Mouse (Mus musculus) heart, adult 2 months (tissue): ENCODE data around the gene Slc16a7. TPM values are rescaled to one million over a fixed set of nuclear protein-coding genes. Genes with fewer than 3 reads are reported as not detected.

Experiments
- DNase-seq, 2 experiments: peaks; one replicate each; pipeline ENCODE4 v3.0.0; 2021
- H3K27ac ChIP-seq: fragments of 200-600 bp; 2 replicates; pipeline ENCODE4 v1.8.1; 2022
- H3K27me3 ChIP-seq: fragments of 200-500 bp; 2 replicates; pipeline ENCODE4 v1.6.1; 2012; ENCODE audit warnings: mild to moderate bottlenecking, low read length, inconsistent platforms, mixed read lengths; ENCODE audit not compliant: control insufficient read depth, insufficient read depth
- H3K36me3 ChIP-seq: fragments of 200-500 bp; 2 replicates; pipeline ENCODE4 v1.6.1; 2012; ENCODE audit warnings: low read length, inconsistent platforms; ENCODE audit not compliant: control insufficient read depth, insufficient read depth
- H3K4me1 ChIP-seq: fragments of 200-500 bp; 2 replicates; pipeline ENCODE4 v1.6.1; 2011; ENCODE audit warnings: low read length; ENCODE audit not compliant: control insufficient read depth, insufficient read depth
- H3K4me3 ChIP-seq: fragments of 200-600 bp; 2 replicates; pipeline ENCODE4 v1.8.1; 2022
- H3K79me2 ChIP-seq: fragments of 200-500 bp; replicated peaks from 2 replicates; pipeline ENCODE4 v1.6.1; 2012; ENCODE audit warnings: mild to moderate bottlenecking, inconsistent platforms, low read length, moderate library complexity, mixed read lengths; ENCODE audit not compliant: control insufficient read depth, insufficient read depth
- H3K9ac ChIP-seq: fragments of 200-500 bp; 2 replicates; pipeline ENCODE4 v1.6.1; 2012; ENCODE audit warnings: low read depth, mild to moderate bottlenecking, control low read depth, inconsistent platforms, low read length, mixed read lengths
- CTCF ChIP-seq: fragments of 200-600 bp; IDR thresholded peaks from 2 replicates; pipeline ENCODE4 v1.8.1; 2022; ENCODE audit warnings: antibody characterized with exemption, mild to moderate bottlenecking, moderate library complexity
- EP300 ChIP-seq: fragments of 200-500 bp; IDR thresholded peaks from 2 replicates; pipeline ENCODE4 v1.6.1; 2011; ENCODE audit warnings: low read depth, low read length, control low read depth; ENCODE audit not compliant: insufficient read depth
- POLR2A ChIP-seq: fragments of 200-500 bp; IDR thresholded peaks from 2 replicates; pipeline ENCODE4 v1.6.1; 2011; ENCODE audit warnings: mild to moderate bottlenecking, low read depth, low read length, control low read depth; ENCODE audit not compliant: insufficient read depth
- WGBS: fragments of 180-500 bp; shearing (Covaris S2); methylation state at CpG from one replicate; pipeline ENCODE4 v1.1.7; 2018; 5-methylcytosine and 5-hydroxymethylcytosine counted together
- intact Hi-C: fragments of 180-260 bp; cut with DNase I; formaldehyde crosslinking; loops from one replicate; pipeline ENCODE4 v1.15.1; 2025
- polyA plus RNA-seq: library from polyadenylated mRNA; depleted of rRNA; stranded (reverse); fragments of >200 nt; gene quantifications from 2 replicates; pipeline ENCODE4 v1.2.3, GENCODE M21; 2012
- total RNA-seq, 2 experiments: library from RNA; stranded (reverse); gene quantifications; 2 replicates each; pipeline ENCODE4 v1.2.3; 2021

Slc16a7 gene
- total and polyA plus RNA-seq, 3 experiments, result 7.9 to 14.4 (median 13.3) TPM

GRCm38 (mm10) chr10:125352805-125353204 is 36.5 kb downstream of the Slc16a7 start:
- intact Hi-C loops, result no loop called here
- no peaks in the 10 kb centered on the region for H3K36me3 ChIP-seq
- no peaks in the 10 kb centered on the region for H3K79me2 ChIP-seq
- no peak for DNase-seq
- no peak overlapping the region for H3K27ac ChIP-seq
- H3K27me3 ChIP-seq, result no peaks in the 10 kb centered on the region
- H3K4me1 ChIP-seq, result no peaks in the 10 kb centered on the region
- no peak overlapping the region for H3K9ac ChIP-seq
- WGBS, result 82% methylated on average over 7 of the region's 7 CpGs
- no peak overlapping the region for H3K4me3 ChIP-seq
- no peak for TF ChIP-seq POLR2A

GRCm38 (mm10) chr10:125348171-125348570 is 41.1 kb downstream of the Slc16a7 start:
- Histone ChIP-seq H3K36me3 (no peaks in the 10 kb centered on the region), H3K27ac (no peak overlapping the region), H3K4me3 (no peak overlapping the region), H3K79me2 (no peaks in the 10 kb centered on the region), H3K4me1 (no peaks in the 10 kb centered on the region), H3K27me3 (no peaks in the 10 kb centered on the region), H3K9ac (no peak overlapping the region)
- DNase-seq, result no peak
- intact Hi-C loops, result no loop called here
- WGBS, result 78% methylated on average over 3 of the region's 3 CpGs
- TF ChIP-seq EP300, result no peak
- TF ChIP-seq CTCF, result no peak
- TF ChIP-seq POLR2A, result no peak

GRCm38 (mm10) chr10:125347149-125347548 is 42.1 kb downstream of the Slc16a7 start:
- Histone ChIP-seq H3K9ac (no peak overlapping the region), H3K36me3 (no peaks in the 10 kb centered on the region), H3K27me3 (no peaks in the 10 kb centered on the region), H3K79me2 (no peaks in the 10 kb centered on the region), H3K4me1 (no peaks in the 10 kb centered on the region), H3K4me3 (no peak overlapping the region), H3K27ac (no peak overlapping the region)
- TF ChIP-seq EP300 (no peak), POLR2A (no peak), CTCF (no peak)
- intact Hi-C loops, result no loop called here
- DNase-seq, result no peak
- 67% methylated on average over 6 of the region's 6 CpGs for WGBS

GRCm38 (mm10) chr10:125346364-125346763 is 42.9 kb downstream of the Slc16a7 start:
- no peaks in the 10 kb centered on the region for H3K4me1 ChIP-seq
- WGBS, result 74% methylated on average over 4 of the region's 4 CpGs
- TF ChIP-seq EP300 (no peak), CTCF (no peak), POLR2A (no peak)
- no peak overlapping the region for H3K4me3 ChIP-seq
- no peaks in the 10 kb centered on the region for H3K27me3 ChIP-seq
- no peak overlapping the region for H3K27ac ChIP-seq
- no peak for DNase-seq
- no peaks in the 10 kb centered on the region for H3K79me2 ChIP-seq
- intact Hi-C loops, result no loop called here
- no peak overlapping the region for H3K9ac ChIP-seq
- no peaks in the 10 kb centered on the region; the same call in 1 of the 2 replicates for H3K36me3 ChIP-seq

- TF ChIP-seq POLR2A (no peak), CTCF (no peak), EP300 (no peak)
- intact Hi-C loops, result no loop called here
- Histone ChIP-seq H3K27me3 (no peaks in the 10 kb centered on the region), H3K27ac (peak overlapping the region; percentile 43), H3K9ac (no peak overlapping the region), H3K4me3 (no peak overlapping the region), H3K4me1 (no peaks in the 10 kb centered on the region), H3K36me3 (no peaks in the 10 kb centered on the region; the same call in 1 of the 2 replicates), H3K79me2 (no peaks in the 10 kb centered on the region)
- peak in 1 of 2 experiments; percentile 31 for DNase-seq
- 27% methylated on average over 1 of the region's 1 CpGs for WGBS
These were observed 43.7 kb downstream of the Slc16a7 start for GRCm38 (mm10) chr10:125345583-125345982.

GRCm38 (mm10) chr10:125342204-125342603 is 47.1 kb downstream of the Slc16a7 start:
- Histone ChIP-seq H3K4me3 (no peak overlapping the region), H3K27me3 (no peaks in the 10 kb centered on the region), H3K36me3 (no peaks in the 10 kb centered on the region; the same call in 1 of the 2 replicates), H3K27ac (peak overlapping the region; percentile 61), H3K79me2 (no peaks in the 10 kb centered on the region), H3K9ac (no peak overlapping the region), H3K4me1 (no peaks in the 10 kb centered on the region)
- intact Hi-C loops, result no loop called here
- WGBS, result 15% methylated on average over 7 of the region's 7 CpGs
- peak; percentile 28 to 44 for DNase-seq
- TF ChIP-seq POLR2A, result no peak
- peak; percentile 68; the same call in 1 of the 2 replicates for TF ChIP-seq EP300
